Mouse (Mus musculus) thymus, postnatal 25 days (tissue): Measurements from ENCODE around the gene Klf3.

Experiments
- DNase-seq: peaks from one replicate; pipeline ENCODE4 v3.0.0; 2022

The Klf3 gene

GRCm38 (mm10) chr5:64839016-64839599 lies 35.9 kb downstream of the Klf3 start:
- no peak for DNase-seq

- DNase-seq = no peak
Measured at GRCm38 (mm10) chr5:64840087-64840486, 36.9 kb downstream of the Klf3 start.

DNA sequence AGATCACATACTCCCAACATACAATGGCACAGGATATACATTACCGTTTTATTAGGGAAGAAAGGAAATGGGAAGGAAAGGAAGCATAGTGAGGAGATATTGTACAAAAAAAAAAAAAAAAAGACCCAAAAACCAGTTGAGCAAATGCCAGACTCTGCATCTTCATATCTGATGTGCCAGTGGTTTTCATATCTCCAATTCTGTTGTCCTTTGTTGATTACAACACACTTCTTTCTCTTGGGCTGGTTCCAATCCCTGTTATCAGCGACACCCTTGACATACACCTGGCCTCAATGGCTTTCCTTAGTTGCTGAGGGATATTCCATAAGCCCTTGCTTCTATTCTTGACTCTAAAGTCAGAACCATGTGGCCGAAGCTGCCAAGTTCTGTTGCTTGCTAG lies 41.4 kb downstream of the Klf3 start:
- no peak for DNase-seq

DNA sequence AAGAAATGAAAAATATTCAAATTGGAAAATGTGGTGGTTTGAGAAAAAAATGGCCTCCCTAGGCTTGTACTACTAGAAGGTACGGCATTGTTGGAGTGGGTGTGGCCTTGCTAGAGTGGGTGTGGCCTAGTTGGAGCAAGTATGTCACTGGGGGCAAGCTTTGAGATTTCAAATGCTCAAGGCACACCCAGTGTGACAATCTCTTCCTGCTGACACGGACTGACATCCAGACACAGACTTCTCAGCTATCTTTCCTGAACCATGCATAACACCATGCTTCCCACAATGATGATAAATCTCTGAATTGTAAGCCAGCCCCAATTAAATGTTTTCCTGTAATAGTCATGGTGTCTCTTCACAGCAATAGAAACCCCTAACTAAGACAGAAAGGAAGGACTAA lies 44.1 kb downstream of the Klf3 start:
- DNase-seq = no peak

DNA sequence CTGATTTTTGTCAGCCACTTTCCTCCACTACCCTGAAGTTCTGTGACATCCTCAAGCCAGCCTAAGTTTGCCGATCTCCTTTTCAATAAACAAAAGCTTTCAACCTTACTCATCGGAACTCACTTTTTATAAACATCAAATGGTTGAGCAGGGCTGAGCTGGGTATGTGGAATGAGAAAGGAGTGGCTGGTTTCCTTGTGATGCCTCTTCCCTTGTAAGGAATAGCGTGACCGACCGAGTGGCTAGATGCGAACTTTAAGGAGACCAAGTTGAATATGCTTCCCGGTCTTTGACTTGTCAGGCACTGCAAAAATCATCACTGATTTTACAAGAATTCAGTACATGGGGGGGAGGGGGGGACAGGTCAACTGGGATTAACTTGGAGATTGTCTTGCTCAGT lies 46.7 kb downstream of the Klf3 start:
- no peak for DNase-seq

DNA sequence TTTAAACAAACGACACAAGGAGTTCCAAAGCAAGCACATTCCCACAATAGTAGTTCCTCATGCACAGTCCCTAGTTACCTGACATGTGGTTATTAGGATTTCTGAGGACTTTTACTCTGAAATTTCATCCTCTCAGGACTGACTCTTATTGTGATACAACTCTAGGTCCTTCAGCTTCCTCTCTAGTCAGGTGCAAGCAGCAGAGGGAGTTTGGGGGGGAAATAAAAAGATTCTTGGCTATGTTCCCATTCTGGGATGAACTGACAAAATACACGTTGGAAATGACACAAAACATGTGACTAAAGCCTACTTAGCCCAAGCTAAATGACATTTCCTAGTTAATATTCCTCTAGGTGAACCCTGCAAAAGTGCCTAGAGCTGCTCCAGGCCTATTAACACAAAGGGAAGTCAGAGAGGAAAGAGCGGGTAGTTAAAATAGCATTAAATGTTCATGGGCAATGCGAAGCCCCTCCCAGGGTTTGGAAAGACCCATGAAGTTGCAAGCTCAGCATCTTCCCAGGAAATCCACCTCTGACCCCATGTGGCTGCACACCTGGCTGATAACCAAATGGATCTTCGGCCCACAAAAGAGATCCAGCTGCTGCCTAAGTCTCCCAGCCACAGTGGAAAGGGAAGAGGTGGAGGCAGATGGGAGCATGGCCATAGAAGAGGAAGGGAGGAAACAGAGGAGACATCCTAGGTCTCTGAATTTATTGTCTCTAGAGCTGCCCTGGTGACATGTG lies 49.6 kb downstream of the Klf3 start:
- DNase-seq = no peak

DNA sequence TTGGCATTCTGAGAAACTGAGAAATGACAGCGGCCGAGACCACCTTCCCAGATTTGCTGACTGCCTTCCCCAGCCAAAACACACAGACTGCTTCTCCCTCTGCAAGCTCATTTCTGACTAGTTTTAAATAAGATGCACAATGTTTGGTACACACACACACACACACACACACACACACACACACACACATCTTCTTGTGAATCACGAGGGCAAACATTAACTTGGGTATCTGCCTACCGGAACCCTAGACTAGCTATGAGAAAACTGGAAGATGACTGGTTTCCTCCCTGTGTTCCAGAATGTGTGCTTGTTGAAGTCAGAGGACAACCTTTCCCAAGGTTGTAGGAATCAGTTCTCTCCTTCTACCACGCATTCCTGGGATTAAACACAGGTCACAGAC lies 50.2 kb downstream of the Klf3 start:
- no peak for DNase-seq

GRCm38 (mm10) chr5:64855199-64855598 lies 52.0 kb downstream of the Klf3 start:
- no peak for DNase-seq

DNA sequence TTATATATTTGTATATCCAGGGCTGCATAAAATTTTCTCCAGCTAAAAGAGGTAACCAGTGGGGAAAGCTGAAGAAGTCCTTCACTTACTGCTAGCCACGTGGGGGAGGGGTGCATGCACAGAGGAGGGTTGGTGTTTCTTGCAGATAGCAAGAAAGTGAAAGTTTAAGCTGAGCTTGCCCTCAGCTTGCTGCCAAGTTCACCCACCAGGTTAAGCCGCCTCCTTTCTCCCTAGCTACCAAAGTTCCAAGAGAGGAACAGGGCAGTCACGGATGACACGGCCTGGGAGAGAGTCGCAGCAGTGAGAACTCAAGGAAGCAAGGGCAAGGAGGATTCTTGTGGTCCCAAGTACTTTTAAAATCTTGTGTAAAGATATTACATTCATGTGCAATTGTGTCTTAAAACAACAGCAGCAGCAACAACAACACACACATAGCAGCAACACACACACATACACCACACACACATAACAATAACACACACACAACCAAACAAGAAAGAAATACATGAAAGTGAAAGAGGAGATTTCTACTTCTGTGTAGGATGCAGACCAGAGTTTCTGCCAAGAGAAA lies 57.8 kb downstream of the Klf3 start:
- DNase-seq = peak; percentile 66

DNA sequence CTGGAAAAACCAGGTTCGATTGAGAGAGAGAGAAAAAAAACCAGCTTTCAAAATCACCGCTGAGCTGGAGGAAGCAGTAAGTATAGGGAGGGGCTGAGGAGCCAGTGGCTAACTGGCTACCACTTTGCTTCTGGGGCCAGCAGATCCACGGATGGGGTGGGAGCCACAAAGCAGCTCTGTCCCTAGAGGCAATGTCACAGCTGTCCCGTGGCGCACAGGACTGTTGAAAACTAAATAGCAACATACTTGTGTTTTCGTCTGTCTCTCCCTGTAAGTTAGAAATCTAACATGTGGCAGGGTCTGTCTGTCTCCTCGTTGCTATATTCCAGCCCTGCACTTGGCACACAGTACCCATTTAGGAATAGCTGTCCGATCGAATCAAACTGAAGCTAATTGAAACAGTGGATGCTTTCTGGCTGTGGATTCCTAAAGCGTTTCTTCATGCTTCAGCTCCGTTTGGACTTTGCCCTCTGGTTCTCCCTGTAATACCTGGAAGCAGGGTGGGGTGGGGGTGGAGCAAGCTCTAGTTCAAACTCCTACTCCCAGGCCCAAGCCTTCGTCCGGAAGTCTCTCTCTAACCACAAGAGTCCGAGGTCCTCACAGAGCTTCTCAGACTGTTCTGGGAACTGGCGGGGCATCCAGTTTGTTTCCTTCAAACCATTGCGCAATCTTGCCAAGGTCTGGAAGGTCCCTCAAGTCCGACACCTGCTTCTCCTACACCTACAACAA lies 58.4 kb downstream of the Klf3 start:
- DNase-seq = peak; percentile 48

DNA sequence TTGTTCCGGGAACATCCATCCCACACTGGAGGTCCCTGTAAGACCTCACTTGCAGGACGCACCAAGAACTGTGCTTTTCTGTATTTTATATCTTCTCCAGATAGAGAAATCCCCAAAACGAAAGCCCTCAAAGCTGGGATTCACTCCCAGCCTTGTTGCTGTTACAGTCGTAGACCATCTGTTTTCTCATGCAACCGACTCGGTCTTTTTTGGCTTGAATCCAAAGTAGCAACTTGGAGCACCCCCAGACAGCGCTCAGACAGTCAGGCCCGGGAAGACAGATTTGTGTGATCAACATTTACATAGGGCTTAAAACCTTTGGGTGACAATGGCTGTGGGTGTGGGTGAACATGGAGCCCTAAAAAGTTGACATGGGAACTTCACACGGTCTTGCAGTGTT lies 59.1 kb downstream of the Klf3 start:
- DNase-seq = peak; percentile 46

- DNase-seq = no peak
Measured at GRCm38 (mm10) chr5:64864699-64865108, 61.5 kb downstream of the Klf3 start.

DNA sequence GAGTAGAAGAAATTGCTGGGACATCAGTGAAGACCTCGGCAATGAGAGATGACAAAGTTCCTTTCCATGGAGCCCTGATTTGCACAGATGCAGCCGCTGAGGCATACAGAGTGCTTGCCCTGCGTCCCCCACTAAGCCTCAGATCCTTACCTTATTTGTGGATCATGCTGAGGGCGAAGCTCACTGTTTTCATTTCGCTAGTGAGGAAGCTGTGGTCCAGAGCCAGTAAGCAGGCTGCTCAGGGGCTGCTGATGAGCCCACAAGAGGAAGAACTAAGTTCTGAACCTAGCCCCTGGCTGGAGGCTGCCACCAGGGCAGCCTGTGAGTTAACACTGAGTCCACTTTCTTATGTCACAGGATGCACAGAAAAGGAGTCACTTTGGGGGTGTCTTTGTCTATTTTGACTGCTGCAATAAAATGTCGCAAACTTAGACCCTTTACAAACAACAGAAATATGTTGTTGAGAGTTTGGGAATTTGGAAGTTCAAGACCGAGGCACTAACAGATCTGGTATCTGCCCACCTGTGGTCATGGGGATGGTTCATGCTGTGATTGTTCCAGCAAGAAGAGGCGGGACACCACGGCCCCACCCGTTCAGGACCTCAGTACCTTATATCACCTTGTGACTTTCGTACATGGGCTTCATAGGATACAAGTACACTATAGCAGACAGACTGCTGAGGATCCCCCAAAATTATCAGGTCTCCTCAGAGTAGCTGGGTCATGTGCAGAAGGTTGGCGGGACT lies 62.2 kb downstream of the Klf3 start:
- no peak for DNase-seq

- peak; percentile 72 for DNase-seq
Measured at GRCm38 (mm10) chr5:64866331-64867050, 63.3 kb downstream of the Klf3 start.

- no peak for DNase-seq
Measured at GRCm38 (mm10) chr5:64867124-64867523, 63.9 kb downstream of the Klf3 start.

- no peak for DNase-seq
Measured at GRCm38 (mm10) chr5:64867551-64867950, 64.4 kb downstream of the Klf3 start.

DNA sequence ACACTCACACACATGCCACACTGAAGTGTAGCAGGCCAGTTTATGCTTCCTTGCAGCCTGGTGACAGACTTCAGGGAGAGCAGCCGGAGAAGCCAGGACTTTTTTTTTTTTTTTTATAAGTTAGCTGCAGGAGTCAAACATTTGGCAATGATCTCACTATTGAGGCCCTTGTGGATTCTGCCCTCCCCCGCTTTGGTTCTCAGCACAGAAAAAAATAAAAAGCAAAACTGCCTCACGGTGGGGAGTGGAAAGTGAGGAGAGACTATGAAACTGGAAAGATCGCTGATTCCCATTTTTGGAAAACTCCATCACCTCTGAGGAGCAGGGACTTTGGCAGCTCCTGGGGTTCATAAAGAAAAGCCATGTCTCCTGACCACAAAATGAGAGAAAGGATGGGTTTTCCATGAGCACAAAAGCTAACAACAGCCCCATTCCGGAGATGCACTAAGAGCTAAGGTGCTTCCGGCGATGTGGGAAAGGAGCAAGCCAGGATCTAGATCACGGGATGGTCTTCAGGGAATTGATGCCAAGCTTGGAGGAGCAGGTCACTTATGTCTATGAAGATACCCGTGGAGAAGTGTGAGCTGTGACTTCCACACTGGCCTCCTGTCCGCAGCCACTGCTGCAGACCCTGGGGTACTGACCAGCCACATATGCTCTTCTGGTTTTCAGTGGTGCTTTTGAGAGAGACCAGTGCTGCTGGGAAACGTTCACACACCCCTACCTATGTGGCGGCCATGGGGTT lies 73.1 kb downstream of the Klf3 start:
- no peak for DNase-seq

DNA sequence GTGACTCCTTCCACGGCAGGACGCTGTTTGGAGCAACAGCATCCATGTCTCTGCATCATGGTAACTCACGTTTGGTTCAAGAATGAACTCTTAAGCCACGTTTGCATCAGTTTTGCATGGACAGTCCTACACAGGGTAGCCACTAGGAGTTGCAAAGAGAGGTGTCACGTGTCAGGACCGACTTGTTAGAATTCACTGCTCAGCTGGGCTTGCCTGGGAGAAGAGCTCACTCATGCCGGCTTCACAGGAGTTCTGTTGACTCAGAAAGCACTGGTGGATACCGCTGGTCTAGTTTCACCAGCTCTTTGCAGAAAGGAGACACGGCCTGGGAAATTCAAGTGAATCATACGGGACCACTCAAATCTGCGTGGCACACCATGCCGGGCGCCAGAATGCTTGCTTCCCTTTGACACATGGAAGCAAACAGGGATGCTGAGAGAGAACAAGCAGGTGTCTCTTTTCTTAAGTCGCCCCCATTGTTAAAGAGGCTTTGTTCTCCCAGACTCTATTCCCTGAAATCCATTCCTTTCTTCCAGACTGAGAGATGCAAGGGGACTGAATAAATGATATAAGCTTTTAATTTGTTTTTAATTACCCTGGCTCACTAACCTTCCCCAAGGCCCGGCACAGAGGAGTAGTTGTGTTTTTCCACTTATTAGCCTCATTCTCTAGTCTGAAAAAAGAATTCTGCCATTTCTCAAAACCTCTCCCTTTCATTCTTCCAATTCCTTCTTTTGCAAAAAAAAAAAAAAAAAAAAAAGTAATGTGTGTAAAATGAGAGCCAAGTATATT lies 74.2 kb downstream of the Klf3 start:
- no peak for DNase-seq

GRCm38 (mm10) chr5:64878027-64878425 lies 74.8 kb downstream of the Klf3 start:
- no peak for DNase-seq

- no peak for DNase-seq
Measured at GRCm38 (mm10) chr5:64878526-64878925, 75.3 kb downstream of the Klf3 start.

GRCm38 (mm10) chr5:64879241-64879640 lies 76.1 kb downstream of the Klf3 start:
- DNase-seq = no peak
